Comparison of ENCODE assay signal across 8 mouse cellular contexts in the genomic region with DNA sequence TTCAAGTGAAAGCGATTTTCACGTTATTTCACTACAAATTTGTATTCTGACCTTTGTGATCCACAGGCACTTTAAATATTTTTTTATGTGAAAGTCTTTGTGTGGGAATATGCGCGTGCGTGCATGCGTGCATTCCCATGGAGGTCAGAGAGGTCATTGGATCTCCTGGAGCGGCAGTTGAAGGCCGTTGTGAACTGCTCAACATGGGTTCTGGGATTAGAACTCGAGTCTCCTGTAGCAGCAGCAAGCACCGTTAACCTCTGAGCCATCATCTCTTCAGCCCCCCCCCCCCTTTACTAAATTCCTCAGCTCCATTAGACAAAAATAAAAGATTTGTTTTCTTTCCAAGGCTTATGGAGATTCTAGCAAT. TPM values are rescaled to one million over a fixed set of nuclear protein-coding genes. Genes with fewer than 3 reads are reported as not detected.
DNase-seq lines count a peak whose midpoint lies in the region; ATAC-seq and TF ChIP-seq lines count a peak whose summit lies in the region.

No protein-coding gene starts in this region.

- 19% methylated on average over 10 of the region's 10 CpGs for WGBS in heart, embryonic 15.5 days
- 26% methylated on average over 10 of the region's 10 CpGs for WGBS in hindbrain, embryonic 12.5 days
- WGBS in midbrain, embryonic 10.5 days, result 20% methylated on average over 10 of the region's 10 CpGs

- TF ChIP-seq POLR2A in bone marrow macrophage, adult 2 months (IDR thresholded peaks at IDR 0.05; ENCODE audit: borderline replicate concordance, low read depth, low read length), result no peak

- DNase-seq in heart, postnatal 10 days, result no peak
- DNase-seq in midbrain, embryonic 10.5 days (ENCODE audit: low spot score), result no peak
- no peak for DNase-seq in spleen, postnatal 36 days (ENCODE audit: low spot score in 2 of 2)
- DNase-seq in urinary bladder, postnatal 25 days (ENCODE audit: low spot score), result no peak
- DNase-seq in Muller cell, postnatal 12 days (ENCODE audit: inconsistent ontology term), result no peak

- no peaks in the 10 kb centered on the region for H3K36me3 ChIP-seq in heart, embryonic 15.5 days
- no peaks in the 10 kb centered on the region for H3K36me3 ChIP-seq in hindbrain, embryonic 12.5 days
- H3K36me3 ChIP-seq in midbrain, embryonic 10.5 days, result no peaks in the 10 kb centered on the region

- intact Hi-C loops in heart, postnatal 10 days (cut with DNase I), result loop anchor here (5.0 kb wide), 1 partner anchor 67 kb away; no protein-coding TSS in a partner anchor

- H3K27ac ChIP-seq in heart, embryonic 15.5 days, result no peak overlapping the region
- peak overlapping the region; percentile 27; the same call in 1 of the 2 replicates for H3K27ac ChIP-seq in bone marrow macrophage, adult 2 months (ENCODE audit: insufficient read depth, low read depth, low read length)
- no peak overlapping the region for H3K27ac ChIP-seq in hindbrain, embryonic 12.5 days
- peak overlapping the region; percentile 89 for H3K27ac ChIP-seq in midbrain, embryonic 10.5 days (replicated peaks)

- peaks cover 6% of the 10 kb centered on the region; the same call in 1 of the 2 replicates for H3K4me1 ChIP-seq in heart, embryonic 15.5 days (replicated peaks)
- no peaks in the 10 kb centered on the region for H3K4me1 ChIP-seq in bone marrow macrophage, adult 2 months (ENCODE audit: control insufficient read depth, insufficient read depth, low read length)
- H3K4me1 ChIP-seq in hindbrain, embryonic 12.5 days, result peaks cover 5% of the 10 kb centered on the region; the same call in 1 of the 2 replicates
- peaks cover 12% of the 10 kb centered on the region for H3K4me1 ChIP-seq in midbrain, embryonic 10.5 days

- peak overlapping the region; percentile 68 for H3K4me3 ChIP-seq in heart, embryonic 15.5 days
- H3K4me3 ChIP-seq in bone marrow macrophage, adult 2 months (ENCODE audit: insufficient read depth, low read length), result peak overlapping the region; percentile 42
- H3K4me3 ChIP-seq in hindbrain, embryonic 12.5 days, result peak overlapping the region; percentile 23; the same call in 1 of the 2 replicates
- peak overlapping the region; percentile 65 for H3K4me3 ChIP-seq in midbrain, embryonic 10.5 days

- no peaks in the 10 kb centered on the region for H3K27me3 ChIP-seq in heart, embryonic 15.5 days
- H3K27me3 ChIP-seq in hindbrain, embryonic 12.5 days, result no peaks in the 10 kb centered on the region
- no peaks in the 10 kb centered on the region; the same call in 1 of the 2 replicates for H3K27me3 ChIP-seq in midbrain, embryonic 10.5 days (ENCODE audit: low read depth, poor library complexity, severe bottlenecking)

- no peak for ATAC-seq in heart, embryonic 15.5 days (replicated peaks; ENCODE audit: insufficient number of reproducible peaks, insufficient read depth, low FRiP score, low read depth)
- ATAC-seq in hindbrain, embryonic 12.5 days (ENCODE audit: low FRiP score), result peak; percentile 30; the same call in 1 of the 2 replicates

- H3K9ac ChIP-seq in heart, embryonic 15.5 days, result no peak overlapping the region
- no peak overlapping the region for H3K9ac ChIP-seq in hindbrain, embryonic 12.5 days

- peak overlapping the region; percentile 88 for H3K4me2 ChIP-seq in heart, embryonic 15.5 days
- H3K4me2 ChIP-seq in hindbrain, embryonic 12.5 days (replicated peaks), result peak overlapping the region; percentile 60

- TF ChIP-seq CTCF in bone marrow macrophage, adult 2 months (IDR thresholded peaks at IDR 0.05; ENCODE audit: low read depth, low read length), result no peak

- no peaks in the 10 kb centered on the region for H3K9me3 ChIP-seq in heart, embryonic 15.5 days (replicated peaks)
- no peaks in the 10 kb centered on the region for H3K9me3 ChIP-seq in hindbrain, embryonic 12.5 days (replicated peaks)
- H3K9me3 ChIP-seq in midbrain, embryonic 10.5 days (replicated peaks), result no peaks in the 10 kb centered on the region

RNA-seq across cellular contexts. Expression of a gene that starts 0.4 kb away (rescaled TPM):
- polyA plus RNA-seq in heart, embryonic 15.5 days (2015; fragmentation: Nextera tagmentation; extraction: Ambion mirVana), result 22.5 and 23.1 TPM in 2 replicates
- 1 to 10 TPM; 7.9 to 8.3 TPM for total RNA-seq in heart, postnatal 10 days (2021)
- 7.3 and 8.7 TPM in 2 replicates for polyA plus RNA-seq in bone marrow macrophage, adult 2 months (2012; ENCODE audit: insufficient read depth, insufficient read length, missing spikeins)
- polyA plus RNA-seq in hindbrain, embryonic 12.5 days (2016; fragmentation: Nextera tagmentation; extraction: Ambion mirVana), result 4.9 and 5.5 TPM in 2 replicates
- polyA plus RNA-seq in midbrain, embryonic 10.5 days (2016; fragmentation: Nextera tagmentation; extraction: Ambion mirVana), result 6.3 and 6.5 TPM in 2 replicates

RNA-seq across cellular contexts. Expression of a gene that starts 3.2 kb away (rescaled TPM):
- not detected in 2 replicates for polyA plus RNA-seq in heart, embryonic 15.5 days (2015; fragmentation: Nextera tagmentation; extraction: Ambion mirVana)
- total RNA-seq in heart, postnatal 10 days (2021), result not detected
- not detected in 2 replicates for polyA plus RNA-seq in bone marrow macrophage, adult 2 months (2012; ENCODE audit: insufficient read depth, insufficient read length, missing spikeins)
- not detected in 2 replicates for polyA plus RNA-seq in hindbrain, embryonic 12.5 days (2016; fragmentation: Nextera tagmentation; extraction: Ambion mirVana)
- not detected in 2 replicates for polyA plus RNA-seq in midbrain, embryonic 10.5 days (2016; fragmentation: Nextera tagmentation; extraction: Ambion mirVana)

RNA-seq across cellular contexts. Expression of a gene that starts 30.1 kb away (rescaled TPM):
- polyA plus RNA-seq in heart, embryonic 15.5 days (2015; fragmentation: Nextera tagmentation; extraction: Ambion mirVana), result 5.8 TPM in 2 replicates
- under 1 TPM; 0.43 to 0.69 TPM for total RNA-seq in heart, postnatal 10 days (2021)
- polyA plus RNA-seq in bone marrow macrophage, adult 2 months (2012; ENCODE audit: insufficient read depth, insufficient read length, missing spikeins), result not detected in 2 replicates
- 2.7 and 3.0 TPM in 2 replicates for polyA plus RNA-seq in hindbrain, embryonic 12.5 days (2016; fragmentation: Nextera tagmentation; extraction: Ambion mirVana)
- 1.6 and 3.2 TPM in 2 replicates for polyA plus RNA-seq in midbrain, embryonic 10.5 days (2016; fragmentation: Nextera tagmentation; extraction: Ambion mirVana)

Comparison
In these comparisons a context has a peak if more than half of its experiments do, and no peak if none do; other contexts are left out.
1. H3K27ac ChIP-seq: peak in bone marrow macrophage, adult 2 months (single experiment) and midbrain, embryonic 10.5 days (single experiment); none in heart, embryonic 15.5 days (single experiment) and hindbrain, embryonic 12.5 days (single experiment).
2. Peak in every context shown above with its lines, with median percentiles within 50 percentile points of each other: H3K4me3 ChIP-seq.